Mouse (Mus musculus) right cerebral cortex, postnatal 10 days (tissue): Measurements from ENCODE around the gene Phf20.

Source experiments
- DNase-seq, 2 experiments: peaks; one replicate each; pipeline ENCODE4 v3.0.0; 2021; ENCODE audit warnings: low spot score in 2 of 2

Gene Phf20

GRCm38 (mm10) chr2:156313153-156313552 is 116.9 kb downstream of the Phf20 start:
- DNase-seq, result no peak

DNA sequence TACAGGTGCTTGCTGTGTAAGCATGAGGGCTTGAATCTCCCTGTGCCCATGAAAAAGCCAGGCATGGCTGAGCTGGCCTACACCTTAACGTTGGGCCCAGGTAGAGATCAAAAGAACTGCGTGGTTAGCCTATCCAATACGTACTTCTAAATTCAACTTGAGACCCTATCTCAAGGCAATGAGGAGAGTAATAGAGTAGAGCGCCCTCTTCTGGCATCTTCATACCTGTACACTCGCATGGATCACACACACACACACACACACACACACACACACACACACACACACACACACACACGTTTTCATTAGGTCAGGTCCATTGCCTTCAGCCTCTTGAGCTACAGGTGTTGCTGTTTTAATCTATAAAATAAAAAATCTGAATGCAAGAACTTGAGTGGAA is 118.5 kb downstream of the Phf20 start:
- DNase-seq, result no peak

GRCm38 (mm10) chr2:156318491-156318890 is 122.2 kb downstream of the Phf20 start:
- no peak for DNase-seq

GRCm38 (mm10) chr2:156321538-156321937 is 125.3 kb downstream of the Phf20 start:
- no peak for DNase-seq

- DNase-seq, result peak; percentile 50 to 63
Observed at GRCm38 (mm10) chr2:156324116-156324588, 127.9 kb downstream of the Phf20 start.

- DNase-seq, result no peak
Observed at GRCm38 (mm10) chr2:156324681-156325080, 128.4 kb downstream of the Phf20 start.

GRCm38 (mm10) chr2:156330681-156331080 is 134.4 kb downstream of the Phf20 start:
- no peak for DNase-seq

DNA sequence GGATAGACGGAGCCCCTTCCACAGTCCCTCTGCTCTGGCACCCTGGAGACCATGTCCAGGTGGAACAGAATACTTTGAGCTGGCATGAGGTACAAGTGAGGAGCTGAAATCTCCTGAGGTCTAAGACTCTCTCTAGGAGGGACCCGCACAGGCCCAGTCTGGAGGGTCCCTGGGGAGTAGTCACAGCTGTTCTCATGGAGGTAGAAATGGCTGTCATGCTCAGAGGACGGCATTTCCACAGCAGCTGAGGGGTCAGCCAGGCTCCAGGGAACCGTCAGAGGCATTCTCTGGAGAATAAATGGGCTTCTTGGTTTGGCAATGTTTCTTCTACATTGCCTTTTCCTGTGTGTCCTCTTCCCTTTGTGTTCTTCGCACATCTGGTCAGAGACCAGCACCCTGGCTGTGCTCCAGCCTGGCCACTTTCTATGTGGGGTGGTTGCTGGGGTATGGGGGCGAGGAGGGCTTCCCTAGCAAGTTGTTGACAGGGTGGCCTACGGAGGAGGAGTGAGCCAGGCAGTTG is 135.2 kb downstream of the Phf20 start:
- DNase-seq, result no peak

DNA sequence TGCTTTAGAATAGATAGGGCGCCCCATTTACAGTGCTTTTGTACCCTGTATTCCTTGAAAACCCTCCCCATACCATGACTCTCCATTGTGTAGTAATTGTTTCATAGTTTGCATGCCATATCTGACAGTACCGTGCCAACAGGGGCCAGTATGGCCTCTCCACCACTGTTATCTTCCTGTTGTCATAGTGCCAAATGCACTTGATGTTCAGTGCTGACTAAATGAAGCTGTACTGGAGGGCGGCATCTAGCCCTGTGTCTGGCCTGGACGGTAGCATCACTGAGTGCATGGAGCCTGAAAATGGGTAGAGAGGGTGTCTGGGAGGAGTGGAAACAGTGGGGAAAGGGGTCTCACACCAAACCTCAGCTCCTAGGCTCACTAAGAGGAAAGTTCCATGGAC is 143.8 kb downstream of the Phf20 start:
- DNase-seq, result no peak

DNA sequence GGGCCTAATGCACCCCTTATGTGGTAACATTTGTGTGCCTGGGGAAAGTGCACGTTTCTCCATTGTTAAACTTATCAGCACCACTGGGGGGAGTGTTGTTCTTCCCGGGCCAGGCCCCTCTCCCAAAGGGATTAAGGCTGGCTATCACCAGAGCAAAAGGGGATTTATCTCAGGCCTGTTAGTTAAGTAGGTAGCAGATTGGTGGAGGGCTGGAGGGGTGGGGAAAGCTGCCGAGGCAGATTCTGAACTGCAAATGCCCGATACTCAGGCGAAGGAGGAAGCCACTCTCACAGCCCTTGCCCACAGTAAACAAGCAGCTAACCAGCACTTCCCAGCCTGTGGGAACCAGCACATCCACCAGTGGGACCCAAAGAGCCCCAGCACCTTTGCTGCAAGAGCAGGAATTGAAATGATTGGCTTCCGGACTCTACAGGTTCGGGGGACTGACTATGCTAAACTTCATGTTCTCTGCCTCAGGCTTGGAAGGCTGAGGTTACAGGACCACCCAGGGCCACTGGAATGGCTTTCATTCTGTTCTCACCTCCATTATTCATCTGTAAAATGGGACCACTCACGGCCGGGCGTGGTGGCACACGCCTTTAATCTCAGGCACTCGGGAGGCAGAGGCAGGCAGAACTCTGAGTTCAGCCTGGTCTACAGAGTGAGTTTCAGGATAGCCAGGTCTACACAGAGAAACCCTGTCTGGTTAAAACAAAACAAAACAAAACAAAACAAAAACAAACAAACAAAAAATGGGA is 148.7 kb downstream of the Phf20 start:
- DNase-seq, result no peak

- no peak for DNase-seq
Observed at GRCm38 (mm10) chr2:156348812-156349211, 152.5 kb downstream of the Phf20 start.

GRCm38 (mm10) chr2:156349286-156349848 is 153.1 kb downstream of the Phf20 start:
- DNase-seq, result peak in 1 of 2 experiments; percentile 50

DNA sequence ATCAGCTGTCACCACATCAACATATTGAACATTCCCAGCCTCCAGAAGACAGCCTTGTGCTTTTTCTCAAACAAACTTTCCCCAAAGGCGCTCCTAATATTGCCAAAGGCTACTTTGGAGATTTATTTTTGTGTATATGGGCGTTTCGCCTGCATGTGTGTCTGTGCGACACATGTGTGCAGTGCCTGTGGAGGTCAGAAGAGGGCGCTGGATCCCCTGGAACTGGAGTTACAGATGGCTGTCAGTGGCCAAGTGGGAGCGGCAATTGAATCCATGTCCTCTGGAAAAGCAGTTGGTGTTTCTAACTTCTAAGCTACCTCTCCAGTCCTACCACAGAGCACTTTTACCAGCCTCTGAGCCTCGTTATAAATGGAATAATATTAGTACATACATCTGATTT is 155.0 kb downstream of the Phf20 start:
- no peak for DNase-seq

DNA sequence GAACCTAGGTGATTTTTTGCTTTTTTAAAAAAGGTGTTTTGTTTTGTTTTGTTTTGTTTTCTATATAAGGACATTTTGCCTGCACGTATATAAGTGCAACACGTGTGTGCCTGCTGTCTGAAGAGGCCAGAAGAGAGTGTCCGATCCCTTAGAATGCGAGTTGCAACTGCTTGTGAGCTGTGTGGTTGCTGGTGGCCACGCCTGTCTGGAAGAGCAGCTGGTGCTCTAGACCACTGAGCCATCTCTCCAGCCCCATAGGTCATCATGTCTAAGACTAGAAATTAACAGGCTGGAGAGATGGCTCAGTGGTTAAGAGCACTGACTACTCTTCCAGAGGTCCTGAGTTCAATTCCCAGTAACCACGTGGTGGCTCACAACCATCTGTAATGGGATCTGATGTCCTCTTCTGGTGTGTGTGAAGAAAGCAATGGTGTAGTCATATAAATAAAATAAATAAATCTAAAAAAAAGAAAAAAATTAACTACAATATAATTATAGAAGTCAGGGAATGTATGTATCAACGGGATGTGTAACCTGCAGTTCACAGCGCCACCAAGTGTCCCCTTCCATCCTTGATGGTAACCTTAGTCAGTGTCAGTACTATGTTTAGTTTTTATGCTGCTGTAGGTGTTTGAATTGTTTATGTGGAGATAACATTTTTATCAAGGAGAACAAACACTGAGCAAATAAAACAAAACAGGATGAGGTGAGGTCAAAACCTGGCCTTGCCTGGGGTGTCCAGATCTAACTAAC is 156.3 kb downstream of the Phf20 start:
- no peak for DNase-seq

GRCm38 (mm10) chr2:156353265-156353692 is 157.0 kb downstream of the Phf20 start:
- DNase-seq, result peak in 1 of 2 experiments; percentile 44

- DNase-seq, result peak; percentile 70 to 76
Observed at GRCm38 (mm10) chr2:156356031-156356430, 159.8 kb downstream of the Phf20 start.
